Mouse (Mus musculus) kidney, postnatal 25 days (tissue): ENCODE measurements around the gene Wnt9a.
A peak's percentile ranks its signal among the peaks of the same experiment; 100 is the strongest.

Experiments
- DNase-seq, 2 experiments: peaks; one replicate each; pipeline ENCODE4 v3.0.0; 2021; ENCODE audit warnings: mixed read lengths in 2 of 2

The Wnt9a gene

DNA sequence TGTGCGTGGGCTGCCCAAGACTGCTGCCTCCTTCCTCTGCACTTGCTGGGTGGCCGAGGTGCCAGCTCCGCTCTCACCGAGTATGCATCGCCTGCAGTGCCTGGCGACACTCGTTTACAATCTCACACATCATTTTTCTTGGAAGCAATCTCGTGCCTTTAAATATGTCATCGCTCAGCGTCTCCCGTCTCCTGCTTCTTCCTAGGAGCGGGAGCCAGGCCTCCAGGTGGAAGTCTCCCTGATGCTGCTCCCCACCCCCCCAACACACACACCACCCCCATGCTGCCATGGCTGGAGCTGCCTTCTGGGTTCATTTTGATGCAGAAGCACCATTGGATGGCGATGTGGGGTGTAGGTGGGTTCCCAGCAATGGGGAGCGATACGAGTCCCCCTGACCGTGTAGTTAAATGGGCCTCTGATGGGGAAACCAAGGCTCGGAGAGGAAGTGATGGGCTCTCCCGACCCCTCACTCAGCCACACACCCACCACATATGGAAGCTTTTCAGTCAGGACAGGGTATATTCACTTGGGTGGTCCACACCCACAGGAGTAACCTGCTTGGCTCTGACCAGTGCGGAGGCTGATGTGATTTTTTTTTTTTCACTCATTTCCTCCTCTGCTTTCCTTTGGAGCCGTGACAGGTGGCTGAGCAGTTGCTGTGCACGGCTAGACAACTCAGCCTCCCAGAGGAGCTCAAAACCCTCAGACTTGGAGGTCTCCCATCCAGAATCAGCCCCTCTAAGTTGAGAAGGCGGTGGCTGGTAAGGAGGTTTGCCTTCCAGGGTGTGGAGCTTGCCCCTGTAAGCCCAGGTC is 1.5 kb upstream of the Wnt9a start:
- no peak for DNase-seq

DNA sequence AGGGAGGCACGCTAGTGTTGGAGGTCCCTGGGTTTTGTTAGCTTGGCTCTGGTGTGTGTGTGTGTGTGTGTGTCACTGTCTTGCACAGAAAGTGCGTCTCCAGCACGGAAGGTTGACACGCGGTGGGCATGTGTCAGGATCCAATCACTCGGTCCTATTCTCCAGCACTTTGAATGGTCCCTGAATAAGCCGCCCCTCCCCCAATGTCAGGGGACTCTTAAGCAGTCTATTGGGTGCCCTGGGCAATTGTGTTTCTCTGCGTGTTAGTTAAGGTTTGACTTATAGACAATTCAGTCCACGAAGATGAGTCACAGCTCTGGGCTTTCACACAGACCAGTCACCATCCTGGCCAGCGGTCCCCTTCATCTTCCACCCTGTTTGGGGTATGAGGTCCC is 910 bp upstream of the Wnt9a start:
- peak in 1 of 2 experiments; percentile 21 for DNase-seq

DNA sequence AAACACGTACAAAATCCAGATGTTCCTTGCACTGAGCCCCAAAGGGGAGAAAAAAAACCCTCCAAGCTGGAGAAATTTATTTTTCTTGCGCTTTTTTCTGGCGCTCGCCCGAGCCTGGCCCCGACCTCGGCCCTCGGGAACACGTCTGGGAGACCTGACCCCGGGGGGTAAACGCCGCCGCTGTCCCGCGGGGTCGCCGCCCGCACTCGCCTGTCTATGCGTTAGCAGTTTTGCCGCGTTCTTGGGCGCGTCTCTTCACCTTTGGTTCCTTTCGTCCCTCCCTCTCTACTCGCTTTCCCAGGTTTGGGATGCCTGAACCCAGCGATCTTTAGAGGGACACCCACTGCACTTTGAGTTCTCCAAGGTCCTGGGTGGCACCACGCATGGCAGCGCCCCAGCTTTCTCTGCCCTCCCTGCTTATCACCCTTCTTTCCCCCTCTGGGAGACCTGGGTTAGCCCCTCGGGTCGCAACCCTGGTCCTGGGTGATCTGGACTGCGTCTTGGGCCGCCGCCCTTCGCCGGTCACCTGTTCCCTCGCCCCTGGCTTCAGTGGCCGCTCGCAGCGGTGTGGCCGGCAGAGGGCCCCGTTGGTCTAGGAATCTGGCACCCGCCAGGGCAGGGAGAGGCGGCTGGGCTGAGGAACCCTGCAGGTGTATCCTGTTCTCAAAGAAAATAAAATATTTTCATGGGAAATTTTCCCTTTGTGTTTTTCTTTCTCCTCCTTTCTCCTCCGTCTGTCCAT is 865 bp downstream of the Wnt9a start:
- DNase-seq: peak; percentile 87 to 89

DNA sequence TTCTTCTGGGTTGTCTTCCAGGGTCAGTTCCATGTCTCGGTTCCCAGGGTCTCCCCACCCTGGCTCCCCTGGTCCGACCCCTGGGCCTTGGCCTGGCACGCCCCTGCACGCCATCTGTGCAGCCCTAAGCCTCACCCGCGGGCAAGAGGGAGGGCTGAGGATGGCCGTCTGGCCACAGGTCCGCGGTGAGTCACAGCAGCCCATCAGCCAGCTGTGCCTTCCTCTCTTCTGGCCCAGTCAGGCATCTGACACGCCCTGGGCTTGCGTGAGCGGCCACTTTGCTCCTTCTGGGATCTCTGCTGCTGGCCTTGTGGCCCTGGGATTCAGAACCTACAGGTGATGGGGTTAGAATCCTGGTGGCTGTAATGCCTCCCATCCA is 1.4 kb downstream of the Wnt9a start:
- DNase-seq: no peak

DNA sequence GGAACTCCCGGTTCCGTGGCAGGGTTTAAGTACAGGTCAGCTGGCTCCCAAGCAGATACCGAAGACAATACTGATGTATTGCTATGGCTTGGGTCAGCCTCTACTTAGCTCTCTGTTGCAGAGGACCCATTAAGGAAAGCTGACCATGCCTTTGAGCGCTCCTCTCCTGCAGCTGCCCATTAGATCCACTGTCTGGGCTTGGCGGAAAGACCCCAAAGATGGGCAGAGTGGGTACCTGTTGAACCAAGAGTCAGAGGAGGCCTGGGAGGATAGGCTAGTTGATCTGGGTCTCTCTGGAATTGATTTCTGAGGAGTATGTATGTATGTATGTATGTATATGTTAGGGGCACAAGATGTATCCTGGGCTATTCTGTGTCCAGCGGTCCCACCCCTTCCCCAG is 1.9 kb downstream of the Wnt9a start:
- DNase-seq: no peak

DNA sequence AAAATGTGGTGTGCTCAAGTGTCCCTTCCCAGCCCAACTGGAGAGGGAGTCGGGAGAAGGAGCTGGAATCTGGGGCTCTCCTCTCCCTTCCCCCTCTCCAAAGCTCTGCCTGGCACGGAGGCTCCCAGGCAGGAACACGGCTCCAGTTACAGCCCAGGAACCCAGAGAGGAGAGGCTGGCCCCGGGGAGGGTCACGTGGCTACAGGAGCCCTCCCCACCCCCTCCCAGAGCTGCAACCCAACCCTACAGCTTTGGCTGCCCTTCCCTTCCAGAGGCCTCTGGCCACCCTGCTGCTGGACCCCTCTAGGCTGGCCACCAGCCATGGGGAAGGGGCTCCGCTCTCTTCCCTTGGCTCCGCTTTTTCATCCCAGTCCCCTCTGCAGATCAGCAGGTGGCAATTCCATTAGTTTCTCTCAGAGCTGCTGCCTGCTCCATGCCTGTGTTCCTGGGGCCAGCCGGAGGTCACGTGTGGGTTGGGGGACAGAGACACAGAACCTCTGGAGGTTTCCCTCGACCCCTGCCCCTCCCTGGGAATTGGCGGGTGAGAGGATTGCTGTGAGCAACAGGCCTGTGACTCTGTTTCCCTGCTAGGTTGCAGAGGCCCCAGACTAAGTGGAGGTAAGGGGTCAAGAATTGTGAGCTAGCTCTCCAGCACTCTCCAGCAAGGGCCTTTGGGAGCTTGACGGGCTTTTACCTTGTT is 2.5 kb downstream of the Wnt9a start:
- peak in 1 of 2 experiments; percentile 25 for DNase-seq

DNA sequence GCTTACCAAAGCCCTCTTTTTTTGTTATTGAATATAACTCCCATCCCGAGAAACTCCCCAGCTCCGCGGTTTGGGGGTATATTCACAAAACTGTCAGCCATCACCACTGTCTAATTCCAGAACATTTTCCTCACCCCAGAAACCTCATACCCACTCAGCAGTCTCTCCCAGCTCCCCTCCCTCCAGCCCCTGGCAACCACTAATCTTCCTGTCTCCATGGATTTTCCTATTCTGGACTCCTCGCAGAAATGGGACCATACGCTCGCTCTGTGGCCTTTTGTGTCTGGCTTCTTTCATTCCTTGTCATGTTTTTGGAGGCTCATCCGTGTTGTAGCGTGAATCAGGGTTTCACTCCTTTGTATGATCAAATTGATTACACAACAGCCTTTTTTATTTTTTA is 3.2 kb downstream of the Wnt9a start:
- DNase-seq: no peak

DNA sequence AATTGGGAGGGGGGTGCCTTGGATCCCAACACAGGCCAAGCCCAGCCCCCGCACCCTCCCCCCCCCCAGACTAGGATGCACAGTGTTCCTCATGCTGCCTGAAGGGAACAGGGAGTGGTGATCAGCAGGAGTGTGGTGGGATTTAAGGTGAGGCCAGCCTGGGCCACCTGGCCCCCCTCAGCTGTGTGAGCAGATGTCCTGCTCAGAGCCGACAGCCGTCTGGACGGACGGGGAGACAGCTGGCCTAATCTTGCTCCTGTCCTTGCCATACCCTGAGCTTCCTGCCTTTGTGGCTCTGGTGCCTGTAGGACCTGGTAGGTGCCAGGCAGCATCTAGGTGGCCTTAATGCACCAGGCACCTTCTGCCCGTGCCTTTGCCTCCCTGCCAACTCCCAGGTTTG is 5.3 kb downstream of the Wnt9a start:
- no peak for DNase-seq

DNA sequence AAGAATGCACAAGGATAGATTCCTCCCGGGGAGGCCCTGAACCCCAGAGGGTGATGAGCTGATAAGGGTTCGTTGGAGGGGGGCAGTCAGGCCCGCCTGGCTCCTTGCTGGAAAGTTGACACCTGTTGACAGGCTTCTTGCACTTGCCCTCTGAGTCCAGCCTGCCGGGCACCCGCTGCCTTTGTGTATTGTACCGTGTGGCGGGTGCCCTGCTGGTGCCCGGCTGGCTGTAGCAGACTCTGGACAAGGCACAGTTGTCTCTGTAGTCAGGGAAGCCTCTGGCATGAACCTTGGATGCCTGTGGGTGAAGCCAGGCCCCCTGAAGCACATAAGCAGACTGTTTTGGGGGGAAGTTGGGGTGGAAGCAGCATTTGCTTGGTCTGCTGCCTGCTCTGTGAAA is 5.8 kb downstream of the Wnt9a start:
- no peak for DNase-seq

DNA sequence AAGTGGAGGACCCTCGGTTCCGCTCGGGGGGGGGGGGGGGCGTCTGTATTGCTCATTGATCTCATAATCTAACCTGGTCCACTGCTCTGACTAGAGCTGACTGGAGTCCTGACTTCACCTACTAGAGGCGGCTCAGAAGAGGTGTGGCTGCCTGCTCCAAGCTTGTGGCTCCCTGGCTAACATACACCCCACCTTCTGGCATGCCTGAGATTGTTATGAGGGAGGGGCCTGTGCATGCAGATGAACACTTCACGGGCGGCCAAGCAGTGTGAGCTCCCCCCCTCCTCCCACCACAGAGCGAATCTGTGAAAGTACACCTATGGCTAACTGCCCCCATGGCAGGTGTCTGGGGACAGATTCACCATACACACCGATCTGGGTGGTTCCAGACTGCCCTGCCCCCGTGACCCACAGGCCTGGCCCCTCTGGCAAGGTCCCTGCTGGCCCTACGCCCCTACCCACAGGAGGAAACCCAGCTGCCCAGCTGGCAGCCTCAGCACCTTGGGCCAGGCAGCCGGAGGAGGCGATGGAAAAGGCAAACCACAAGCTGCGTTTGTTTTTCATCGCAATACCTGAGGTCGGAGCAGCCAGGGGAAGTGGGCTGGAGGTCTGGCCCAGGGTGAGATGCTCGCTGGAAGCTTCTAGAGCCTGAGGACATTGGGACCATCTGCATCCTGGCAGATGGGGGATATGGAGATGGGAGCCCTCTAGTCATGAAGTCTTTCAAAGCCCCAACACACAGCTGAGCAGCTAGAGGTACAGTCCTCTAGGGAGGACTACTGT is 6.5 kb downstream of the Wnt9a start:
- DNase-seq: no peak

DNA sequence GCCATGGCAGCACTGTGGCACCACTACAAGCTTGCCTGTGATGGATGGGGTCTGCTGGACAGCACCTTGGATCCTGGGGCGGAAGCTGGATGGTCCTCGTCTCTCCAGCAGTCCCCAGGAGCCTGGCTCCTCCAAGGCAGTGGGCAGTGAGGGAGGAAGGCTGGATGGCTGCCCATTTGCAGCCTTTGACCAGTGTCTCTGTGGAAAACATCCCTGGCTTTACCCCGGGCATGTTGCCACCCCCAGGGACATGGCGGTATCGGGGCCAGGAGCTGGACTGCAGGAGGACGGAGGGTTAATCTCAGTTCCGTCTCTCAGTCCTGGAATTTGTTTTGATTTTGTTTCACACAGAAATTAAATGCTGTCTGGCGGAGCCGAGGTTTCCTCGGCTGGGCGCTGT is 7.2 kb downstream of the Wnt9a start:
- DNase-seq: peak; percentile 38 to 60

DNA sequence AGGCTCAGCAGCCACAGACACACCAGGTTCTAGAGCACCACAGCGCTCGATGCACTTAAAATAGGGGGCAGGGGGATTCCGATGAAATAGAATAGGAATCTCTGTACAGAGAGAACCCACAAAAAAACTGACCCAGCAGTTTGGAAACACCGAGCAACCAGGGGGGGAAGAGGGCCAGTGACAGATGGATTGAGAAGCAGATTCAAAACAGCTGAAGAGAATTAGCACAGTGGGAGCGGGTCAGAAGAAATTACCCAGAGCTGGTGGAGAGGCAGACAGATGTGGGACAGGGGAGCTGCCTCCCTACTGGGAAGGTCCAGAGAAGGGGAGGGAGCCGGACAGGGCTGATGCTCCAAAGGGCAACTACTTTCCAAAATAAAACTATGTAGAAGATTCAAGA is 9.8 kb downstream of the Wnt9a start:
- DNase-seq: no peak

DNA sequence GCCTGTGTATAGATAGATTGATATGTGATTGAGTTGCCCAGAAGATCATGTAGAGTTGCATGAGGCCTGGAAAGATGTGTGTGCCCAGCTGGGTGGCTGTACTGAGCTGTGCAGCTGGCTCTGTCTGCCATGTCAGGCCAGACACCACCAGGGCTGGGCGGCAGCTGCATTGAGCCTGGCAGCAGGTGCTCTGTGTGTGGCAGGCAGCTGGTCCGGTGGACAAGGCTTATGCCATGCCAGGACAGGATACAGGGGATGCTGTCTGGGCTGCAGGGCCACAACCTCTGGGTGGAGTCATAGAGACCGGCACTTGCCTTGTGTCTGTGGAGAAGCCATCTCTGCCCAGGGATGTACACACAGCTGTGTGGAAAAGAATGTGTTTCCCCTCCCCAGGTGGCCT is 16.3 kb downstream of the Wnt9a start:
- DNase-seq: no peak

DNA sequence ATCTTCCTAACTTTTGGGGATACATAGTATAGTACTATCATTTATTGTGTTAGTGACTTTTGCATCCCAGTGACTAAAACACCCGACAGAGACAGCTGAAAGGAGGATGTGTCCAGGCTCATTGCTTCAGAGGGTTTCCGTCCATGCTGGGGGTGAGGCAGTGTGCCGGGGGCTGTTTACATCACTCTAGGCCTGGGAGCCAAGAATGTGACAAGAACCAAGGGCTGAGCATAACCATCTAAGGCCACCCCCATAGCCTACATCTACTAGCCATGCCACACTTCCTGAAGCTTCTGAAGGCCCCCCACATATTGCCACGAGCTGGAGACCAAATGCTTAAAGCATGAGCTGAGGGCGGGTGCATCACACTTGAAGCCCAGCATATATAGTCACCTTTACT is 18.0 kb downstream of the Wnt9a start:
- no peak for DNase-seq

DNA sequence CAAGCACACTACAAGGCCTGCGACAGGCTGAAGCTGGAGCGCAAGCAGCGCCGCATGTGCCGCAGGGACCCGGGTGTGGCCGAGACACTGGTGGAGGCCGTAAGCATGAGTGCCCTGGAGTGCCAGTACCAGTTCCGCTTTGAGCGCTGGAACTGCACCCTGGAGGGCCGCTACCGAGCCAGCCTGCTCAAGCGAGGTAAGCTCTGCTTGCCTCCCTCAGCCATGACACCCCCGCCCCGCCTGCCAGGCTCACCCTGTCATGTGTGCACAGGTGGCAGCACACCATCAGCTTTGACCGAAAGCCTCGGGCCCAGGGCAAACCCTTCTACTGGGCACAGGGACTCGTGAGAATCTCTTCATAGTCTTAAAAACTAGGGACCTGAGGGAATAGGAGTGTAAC is 20.9 kb downstream of the Wnt9a start:
- DNase-seq: peak in 1 of 2 experiments; percentile 60

DNA sequence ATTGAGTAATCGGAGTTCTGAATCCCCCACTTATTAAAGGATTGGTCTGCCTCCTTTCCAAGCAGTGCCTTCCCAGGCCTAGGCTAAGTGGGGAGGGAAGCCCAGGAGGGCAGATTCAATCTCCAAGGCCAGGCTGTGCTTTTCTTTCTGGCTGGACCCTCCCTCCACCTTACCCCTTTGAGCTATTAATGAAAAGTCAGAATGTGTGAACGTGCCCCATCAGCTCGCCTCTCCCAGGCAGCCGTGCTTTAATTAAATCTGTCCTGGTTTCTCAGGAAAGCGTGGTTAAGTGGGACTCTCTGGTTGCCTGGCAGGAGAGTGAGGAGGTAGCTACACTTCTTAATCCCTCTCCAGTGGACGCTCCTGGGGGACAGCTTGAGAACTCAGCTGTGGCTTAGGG is 22.9 kb downstream of the Wnt9a start:
- DNase-seq: no peak

DNA sequence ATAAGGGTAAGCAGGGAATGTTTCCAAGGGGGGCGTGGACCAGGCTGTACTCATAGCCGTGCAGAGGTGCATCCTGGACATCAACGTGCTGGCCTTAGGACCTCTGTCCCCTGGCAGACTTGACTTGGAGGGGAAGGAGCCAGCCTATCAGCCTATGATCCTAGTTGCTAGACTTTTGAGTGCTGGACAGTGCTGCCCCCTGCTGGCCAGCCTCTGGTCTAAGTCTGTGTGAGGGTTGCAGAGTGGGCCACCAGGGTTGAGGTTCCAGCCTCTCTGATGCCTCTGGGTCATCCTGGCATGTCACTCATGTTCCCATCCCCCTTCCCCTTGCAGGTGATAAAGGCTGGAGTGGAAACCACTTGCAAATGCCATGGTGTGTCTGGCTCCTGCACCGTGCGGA is 23.8 kb downstream of the Wnt9a start:
- peak; percentile 76 to 82 for DNase-seq

DNA sequence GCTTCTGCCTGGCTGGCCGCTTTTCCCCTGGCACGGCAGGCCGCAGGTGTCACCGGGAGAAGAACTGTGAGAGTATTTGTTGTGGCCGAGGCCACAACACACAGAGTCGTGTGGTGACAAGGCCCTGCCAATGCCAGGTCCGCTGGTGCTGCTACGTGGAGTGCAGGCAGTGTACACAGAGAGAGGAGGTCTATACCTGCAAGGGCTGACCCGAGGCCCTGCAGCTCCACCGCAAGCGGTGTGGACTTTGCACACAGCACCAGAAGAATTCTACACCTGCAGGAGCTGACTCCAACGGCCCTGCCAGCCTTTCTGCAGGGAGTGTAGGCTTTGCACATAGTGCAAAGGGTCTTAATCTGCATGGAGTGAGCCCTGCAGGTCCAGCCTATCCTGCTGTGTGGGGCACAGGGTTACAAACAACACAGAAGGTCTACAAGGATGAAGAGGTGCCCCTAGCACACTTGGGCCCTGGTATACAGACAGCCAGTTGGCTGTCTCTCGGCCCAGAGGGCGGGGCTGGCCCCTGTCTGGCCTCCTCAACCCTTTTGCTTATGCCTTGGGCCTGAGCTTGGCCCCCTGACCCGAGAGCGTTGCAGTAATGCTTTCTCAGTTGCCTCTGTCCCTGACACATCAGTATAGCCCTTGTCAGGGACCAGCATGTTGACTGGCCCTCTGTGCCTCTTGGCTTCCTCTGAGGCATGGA is 24.6 kb downstream of the Wnt9a start:
- no peak for DNase-seq

DNA sequence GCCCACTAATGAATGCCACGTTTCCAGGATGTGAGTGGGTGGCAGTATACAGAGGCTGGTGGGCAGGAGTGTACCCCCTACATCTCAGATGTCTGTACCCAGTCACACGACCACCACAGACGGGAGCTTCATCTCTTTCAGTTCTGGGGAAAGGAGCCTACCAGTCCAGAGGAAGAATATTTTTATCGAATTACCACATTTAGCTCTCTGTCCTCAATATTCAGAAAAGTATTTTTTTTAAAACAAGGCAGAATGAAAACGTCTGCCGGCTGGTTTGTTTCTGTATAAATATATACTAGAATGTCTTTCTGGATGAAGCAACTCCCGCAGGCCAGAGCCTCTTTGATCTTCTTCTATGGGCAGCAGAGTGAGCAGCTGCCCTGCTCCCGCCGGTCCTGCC is 26.2 kb downstream of the Wnt9a start:
- no peak for DNase-seq

DNA sequence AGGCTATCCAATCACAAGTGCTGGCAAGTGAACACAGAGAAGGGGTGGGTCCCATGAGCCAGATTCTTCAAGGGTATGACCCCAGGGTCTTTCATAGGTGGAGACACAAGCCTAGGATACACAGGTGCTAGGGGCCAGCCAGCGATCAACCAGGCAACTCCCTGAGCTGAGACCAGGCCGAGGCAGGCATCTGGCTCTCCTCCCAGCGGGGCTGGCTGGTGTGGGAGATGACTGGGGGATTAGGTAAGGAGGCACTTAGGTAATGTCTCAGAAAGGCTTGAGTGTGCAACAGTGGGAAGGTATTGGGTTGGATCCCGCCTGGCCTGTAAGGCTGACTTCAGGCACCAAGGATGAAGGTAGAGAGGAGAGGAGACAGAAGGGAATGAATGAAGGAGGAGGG is 28.4 kb downstream of the Wnt9a start:
- no peak for DNase-seq

DNA sequence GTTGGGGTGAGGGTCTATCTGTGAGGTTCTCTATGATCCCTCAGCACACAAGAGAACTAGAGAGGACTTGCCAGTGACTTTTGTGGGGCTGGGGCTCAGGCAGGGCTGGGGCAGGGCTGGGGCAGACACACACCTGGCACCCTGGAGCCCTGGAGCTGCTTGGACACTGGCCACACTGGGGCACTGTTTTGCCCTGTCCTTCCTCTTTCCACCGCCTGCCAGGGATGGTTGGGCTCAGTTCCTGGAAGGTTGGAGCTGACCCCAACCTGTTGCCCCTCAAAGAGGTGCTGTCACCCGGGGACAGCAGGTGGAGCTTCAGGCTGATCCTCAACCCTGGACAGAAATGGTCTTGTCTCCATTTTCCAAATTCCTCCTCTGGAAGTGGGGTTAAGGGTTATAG is 29.2 kb downstream of the Wnt9a start:
- no peak for DNase-seq

DNA sequence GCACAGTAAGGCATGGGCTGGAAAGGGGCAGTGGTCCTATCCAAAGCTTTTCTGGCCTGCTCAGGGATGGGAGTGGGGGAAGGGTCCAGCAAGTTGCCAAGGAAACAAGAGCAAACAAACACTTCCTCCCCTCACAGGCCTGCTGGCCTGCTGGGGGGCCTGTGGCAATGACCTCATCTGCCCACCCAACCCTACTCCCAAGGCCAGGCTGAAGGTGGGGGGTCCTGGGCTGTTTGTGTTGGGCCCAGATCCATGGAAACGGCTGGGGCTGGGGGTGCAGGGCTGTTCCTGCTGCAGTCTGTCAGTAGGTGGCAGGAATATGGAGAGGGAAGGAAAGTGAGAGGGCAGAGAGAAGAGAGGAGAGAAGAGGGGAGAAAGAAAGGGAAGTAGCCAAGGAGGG is 29.7 kb downstream of the Wnt9a start:
- no peak for DNase-seq
